Mouse (Mus musculus): ENCODE measurements around the gene Stpg3. TPM values are rescaled to one million over a fixed set of nuclear protein-coding genes. Genes with fewer than 3 reads are reported as not detected.

Stpg3 gene
- polyA plus RNA-seq, 1 experiment from 2014 or later, result not detected

DNA sequence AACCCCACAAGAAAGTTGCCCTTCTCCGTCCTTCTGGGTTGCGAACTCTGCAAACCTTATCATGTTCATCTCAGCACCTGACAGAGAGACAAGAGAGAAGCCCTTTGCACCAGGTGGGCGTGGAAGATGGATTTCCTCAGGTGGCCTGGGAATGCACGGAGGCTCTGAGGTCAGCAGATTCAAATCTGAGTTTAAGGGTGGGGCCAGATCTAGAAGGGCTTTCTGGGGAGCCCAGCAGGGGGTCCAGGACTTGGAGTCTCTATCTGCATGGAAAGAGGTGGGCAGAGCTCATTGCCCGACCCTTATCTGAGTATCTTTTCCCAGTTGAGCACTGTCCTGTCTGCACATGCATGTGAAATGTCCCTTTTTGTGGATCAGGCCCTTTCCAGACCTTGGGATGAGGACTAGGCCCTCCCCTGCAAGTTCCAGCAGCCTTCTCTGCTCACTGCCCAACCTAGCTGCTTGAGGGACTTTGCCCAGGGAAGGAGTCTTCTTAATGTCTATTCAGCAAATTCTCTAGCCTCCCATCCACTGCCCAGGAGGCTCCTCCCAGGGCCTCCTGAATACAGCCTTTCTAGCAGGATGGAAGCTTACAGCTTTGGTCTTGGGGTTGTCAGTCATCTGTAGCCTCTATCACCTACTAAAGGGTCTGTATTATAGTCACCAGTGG is 20.2 kb upstream of the Stpg3 start:
- ATAC-seq (ENCODE audit: low FRiP score), result no peak
- WGBS, result 77% methylated on average over 5 of the region's 5 CpGs
- Histone ChIP-seq H3K27ac (replicated peaks) (no peak overlapping the region), H3K4me3 (replicated peaks) (no peak overlapping the region), H3K9ac (replicated peaks) (no peak overlapping the region), H3K4me1 (no peaks in the 10 kb centered on the region), H3K9me3 (replicated peaks) (no peaks in the 10 kb centered on the region), H3K4me2 (no peak overlapping the region), H3K27me3 (replicated peaks) (peaks cover 10% of the 10 kb centered on the region; the same call in 1 of the 2 replicates), H3K36me3 (no peaks in the 10 kb centered on the region)

DNA sequence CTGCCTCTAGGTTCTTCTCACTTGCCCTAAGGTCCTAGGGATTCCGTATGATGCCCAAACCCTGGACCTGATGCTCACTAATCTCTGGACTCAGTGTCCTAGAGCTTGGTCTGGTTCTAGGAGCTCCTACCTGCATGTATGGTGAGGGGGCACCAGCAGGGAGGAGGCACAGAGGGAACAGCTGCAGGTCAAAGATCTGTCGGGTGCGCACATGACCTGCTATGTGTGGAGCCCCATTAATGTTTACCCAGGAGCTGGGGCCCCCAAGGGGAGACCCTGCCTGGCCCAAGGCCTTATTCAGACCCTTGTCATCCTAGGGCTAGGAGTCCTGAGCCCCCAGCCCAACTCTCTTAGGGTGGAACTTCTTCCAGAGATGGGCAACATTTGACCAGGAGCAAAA is 19.6 kb upstream of the Stpg3 start, which contains the start of gene Slc34a3:
Gene Slc34a3 (minus strand): TSS at position 315 of the 400 bp plus-strand sequence.
- no peak within 1 kb of the TSS for H3K27ac ChIP-seq (replicated peaks)
- no peak for ATAC-seq (ENCODE audit: low FRiP score)
- no peaks in the 10 kb centered on the region for H3K9me3 ChIP-seq (replicated peaks)
- H3K4me3 ChIP-seq (replicated peaks), result no peak within 1 kb of the TSS
- no peaks in the 10 kb centered on the region for H3K36me3 ChIP-seq
- peaks cover 10% of the 10 kb centered on the region; the same call in 1 of the 2 replicates for H3K27me3 ChIP-seq (replicated peaks)
- WGBS, result 85% methylated on average over 3 of the region's 3 CpGs
- H3K4me1 ChIP-seq, result peaks cover 3% of the 10 kb centered on the region
- no peak within 1 kb of the TSS for H3K4me2 ChIP-seq
- no peak within 1 kb of the TSS for H3K9ac ChIP-seq (replicated peaks)

DNA sequence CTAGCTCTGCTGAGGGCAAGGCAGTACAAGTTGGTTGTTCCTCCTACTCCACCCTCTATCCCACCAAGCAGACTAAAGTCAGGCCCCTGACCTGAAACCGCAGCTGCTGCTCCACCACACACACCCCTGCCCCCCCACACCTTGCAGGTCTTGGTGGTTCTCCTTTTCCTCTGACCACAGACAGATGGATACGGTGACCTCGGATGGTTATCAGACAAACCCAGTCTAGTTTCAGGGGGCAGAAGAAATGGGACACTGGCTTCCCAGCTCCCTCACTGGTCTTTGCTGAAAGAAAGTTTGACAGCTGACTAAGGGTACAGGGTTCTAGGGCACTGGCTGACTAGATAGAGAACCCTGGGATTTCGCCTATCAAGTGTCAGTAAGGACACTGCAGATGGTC is 19.0 kb upstream of the Stpg3 start:
- WGBS, result 88% methylated on average over 4 of the region's 4 CpGs

DNA sequence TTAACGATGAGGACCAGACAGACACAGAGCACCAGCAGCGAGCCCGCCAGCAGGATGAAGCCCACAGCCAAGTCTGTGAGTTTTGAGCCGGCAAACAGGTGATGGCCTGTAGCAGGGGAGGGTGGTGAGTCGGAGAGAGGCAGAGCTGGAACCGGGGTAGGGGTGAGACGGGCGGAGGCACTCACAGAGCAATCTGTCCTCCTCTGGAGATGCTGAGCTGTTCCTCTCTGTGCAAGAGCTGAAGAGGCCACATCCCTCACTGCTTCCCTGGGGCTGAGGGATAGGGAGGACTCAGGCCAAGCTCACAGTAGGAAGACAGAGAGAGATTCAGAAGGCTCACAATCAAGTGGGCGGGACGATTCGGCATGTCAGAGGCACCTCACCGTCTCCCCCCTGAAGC is 16.6 kb upstream of the Stpg3 start:
- H3K27ac ChIP-seq (replicated peaks), result no peak overlapping the region
- peaks cover 14% of the 10 kb centered on the region for H3K4me1 ChIP-seq
- no peak overlapping the region for H3K9ac ChIP-seq (replicated peaks)
- no peaks in the 10 kb centered on the region for H3K36me3 ChIP-seq
- H3K4me3 ChIP-seq (replicated peaks), result no peak overlapping the region
- H3K9me3 ChIP-seq (replicated peaks), result no peaks in the 10 kb centered on the region
- 68% methylated on average over 12 of the region's 12 CpGs for WGBS
- H3K27me3 ChIP-seq (replicated peaks), result peaks cover 6% of the 10 kb centered on the region; the same call in 1 of the 2 replicates
- no peak overlapping the region for H3K4me2 ChIP-seq
- ATAC-seq (ENCODE audit: low FRiP score), result no peak

More for the DNA sequence above, 19.0 kb upstream of the Stpg3 start:
- no peak overlapping the region for H3K4me3 ChIP-seq (replicated peaks)
- no peaks in the 10 kb centered on the region for H3K9me3 ChIP-seq (replicated peaks)
- no peak for ATAC-seq (ENCODE audit: low FRiP score)
- no peaks in the 10 kb centered on the region for H3K36me3 ChIP-seq
- peaks cover 9% of the 10 kb centered on the region for H3K4me1 ChIP-seq
- no peak overlapping the region for H3K4me2 ChIP-seq
- peaks cover 10% of the 10 kb centered on the region; the same call in 1 of the 2 replicates for H3K27me3 ChIP-seq (replicated peaks)
- H3K27ac ChIP-seq (replicated peaks), result no peak overlapping the region
- H3K9ac ChIP-seq (replicated peaks), result no peak overlapping the region

DNA sequence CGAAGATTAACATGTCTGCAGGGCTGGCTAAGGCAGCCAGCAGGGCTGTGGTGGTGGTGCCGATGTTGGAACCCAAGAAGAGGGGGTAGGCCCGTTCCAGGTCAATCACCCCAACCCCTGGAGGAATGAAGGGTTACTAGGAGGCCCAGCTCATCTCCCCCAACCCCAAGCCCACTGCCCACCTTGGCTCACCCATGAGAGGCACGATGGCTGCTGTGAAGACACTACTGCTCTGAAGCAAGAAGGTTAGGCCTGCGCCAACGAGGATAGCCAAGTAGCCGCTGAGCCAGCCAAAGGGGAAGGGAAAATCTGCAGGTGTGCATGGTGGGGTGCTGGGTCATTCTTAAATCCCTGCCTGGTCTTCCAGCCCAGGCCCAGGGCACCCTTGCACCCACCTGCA is 16.1 kb upstream of the Stpg3 start:
- WGBS, result 87% methylated on average over 7 of the region's 7 CpGs
- Histone ChIP-seq H3K4me1 (peaks cover 18% of the 10 kb centered on the region), H3K4me2 (no peak overlapping the region), H3K27ac (replicated peaks) (no peak overlapping the region), H3K9me3 (replicated peaks) (no peaks in the 10 kb centered on the region), H3K36me3 (no peaks in the 10 kb centered on the region), H3K4me3 (replicated peaks) (no peak overlapping the region), H3K27me3 (replicated peaks) (0 out of 2 replicates have a peak, but pooled peaks cover 6% of the 10 kb centered on the region), H3K9ac (replicated peaks) (no peak overlapping the region)
- ATAC-seq (ENCODE audit: low FRiP score), result no peak

DNA sequence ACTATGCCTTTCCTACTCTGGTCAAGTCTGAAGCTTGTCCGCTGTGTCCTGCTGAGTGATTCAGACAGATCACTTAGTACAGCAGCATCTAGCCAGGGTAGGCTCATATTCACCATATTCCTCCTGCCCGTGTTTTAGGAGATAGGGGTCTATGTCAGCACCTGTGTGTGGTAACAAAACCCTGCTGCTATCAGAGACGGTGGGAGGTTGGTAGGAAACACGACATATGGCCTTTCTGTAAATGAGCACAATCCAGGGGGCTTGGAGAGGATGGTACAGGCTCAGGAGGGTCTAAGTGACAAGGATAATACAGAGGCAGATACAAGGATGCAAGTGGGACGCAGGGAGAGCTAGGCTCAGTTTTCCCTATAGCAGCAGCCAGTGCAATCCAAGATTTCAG is 15.1 kb upstream of the Stpg3 start:
- H3K9ac ChIP-seq (replicated peaks), result no peak overlapping the region
- H3K4me2 ChIP-seq, result no peak overlapping the region
- 0 out of 2 replicates have a peak, but pooled peaks cover 3% of the 10 kb centered on the region for H3K27me3 ChIP-seq (replicated peaks)
- no peaks in the 10 kb centered on the region for H3K9me3 ChIP-seq (replicated peaks)
- no peak overlapping the region for H3K27ac ChIP-seq (replicated peaks)
- no peaks in the 10 kb centered on the region for H3K36me3 ChIP-seq
- 82% methylated on average over 5 of the region's 5 CpGs for WGBS
- ATAC-seq (ENCODE audit: low FRiP score), result no peak
- H3K4me1 ChIP-seq, result peaks cover 22% of the 10 kb centered on the region
- no peak overlapping the region for H3K4me3 ChIP-seq (replicated peaks)

DNA sequence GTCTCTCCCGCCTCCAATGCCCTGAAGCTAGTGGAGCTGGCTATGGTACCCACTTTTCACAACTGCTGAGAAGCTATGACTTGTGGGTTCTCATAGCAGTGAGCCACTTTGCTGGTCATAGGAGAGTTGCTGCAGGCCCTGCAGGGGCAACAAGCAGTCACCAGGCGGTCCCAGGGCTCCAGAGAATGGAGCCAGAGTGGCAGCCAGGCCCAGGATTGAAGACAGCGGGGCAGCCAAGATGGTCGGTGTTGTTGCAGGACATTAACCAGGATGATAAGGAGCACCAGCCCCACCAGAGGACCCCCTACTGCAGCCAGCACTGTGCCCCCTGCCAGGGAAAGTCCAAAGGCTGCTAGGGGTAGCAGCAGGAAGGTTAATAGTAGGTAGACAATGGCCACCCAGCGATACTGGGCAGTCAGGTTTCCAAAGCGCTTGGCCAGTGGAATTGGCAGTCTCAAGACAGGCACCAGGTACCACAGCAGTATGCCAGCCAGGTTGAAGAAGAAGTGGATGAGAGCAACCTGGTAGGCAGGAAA is 14.6 kb upstream of the Stpg3 start:
- Histone ChIP-seq H3K27me3 (replicated peaks) (0 out of 2 replicates have a peak, but pooled peaks cover 3% of the 10 kb centered on the region), H3K9me3 (replicated peaks) (no peaks in the 10 kb centered on the region), H3K4me2 (peak overlapping the region; percentile 49), H3K9ac (replicated peaks) (no peak overlapping the region), H3K27ac (replicated peaks) (no peak overlapping the region), H3K4me1 (peaks cover 22% of the 10 kb centered on the region), H3K36me3 (no peaks in the 10 kb centered on the region), H3K4me3 (replicated peaks) (no peak overlapping the region)
- no peak for ATAC-seq (ENCODE audit: low FRiP score)
- 75% methylated on average over 6 of the region's 6 CpGs for WGBS

DNA sequence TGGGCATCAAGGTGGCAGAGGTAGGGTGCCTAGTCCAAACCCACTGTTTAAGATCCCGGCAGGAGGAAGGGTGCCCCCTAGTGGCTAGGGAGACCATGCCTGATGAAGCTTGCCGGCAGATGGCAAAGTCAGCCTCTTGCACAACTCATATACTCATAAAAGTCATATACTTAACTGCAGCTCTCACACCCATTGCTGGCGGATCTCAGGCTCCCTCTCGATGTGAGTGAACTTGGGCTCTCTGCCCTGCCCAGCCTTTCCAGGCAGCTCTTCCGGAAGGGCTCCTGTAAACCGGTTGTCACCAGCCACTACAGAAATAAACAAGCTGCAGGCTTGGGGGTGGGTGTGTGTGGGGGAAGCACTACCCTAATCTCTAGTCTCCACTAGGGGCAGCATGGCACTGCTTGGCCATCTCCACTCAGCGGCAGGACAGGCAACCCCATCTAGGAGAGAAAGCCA is 14.0 kb upstream of the Stpg3 start:
- 0 out of 2 replicates have a peak, but pooled peaks cover 3% of the 10 kb centered on the region for H3K27me3 ChIP-seq (replicated peaks)
- H3K27ac ChIP-seq (replicated peaks), result peak overlapping the region; percentile 77
- peak overlapping the region; percentile 20 for H3K4me3 ChIP-seq (replicated peaks)
- H3K4me1 ChIP-seq, result peaks cover 28% of the 10 kb centered on the region
- H3K9me3 ChIP-seq (replicated peaks), result no peaks in the 10 kb centered on the region
- H3K9ac ChIP-seq (replicated peaks), result no peak overlapping the region
- no peak for ATAC-seq (ENCODE audit: low FRiP score)
- H3K4me2 ChIP-seq, result peak overlapping the region; percentile 49
- 2% methylated on average over 7 of the region's 7 CpGs for WGBS
- no peaks in the 10 kb centered on the region for H3K36me3 ChIP-seq

DNA sequence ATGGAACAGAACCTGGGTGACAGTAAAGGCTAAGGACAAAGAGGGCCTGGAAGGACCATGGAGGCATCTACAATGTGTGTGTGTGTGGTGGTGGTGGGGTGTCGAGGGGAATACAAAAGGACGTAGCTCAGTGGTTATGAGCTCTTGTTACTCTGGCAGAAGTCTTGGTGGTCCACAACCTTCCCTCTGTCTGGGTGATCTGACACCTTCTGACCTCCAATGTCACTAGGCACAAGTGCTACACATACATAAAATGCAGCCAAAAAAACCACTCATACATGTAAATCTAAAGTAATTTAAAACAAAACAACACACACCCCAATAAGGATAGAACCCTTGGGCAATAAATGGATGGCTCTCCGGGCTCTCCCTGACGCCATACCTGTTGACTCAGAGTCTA is 13.0 kb upstream of the Stpg3 start:
- Histone ChIP-seq H3K9ac (replicated peaks) (no peak overlapping the region), H3K27me3 (replicated peaks) (0 out of 2 replicates have a peak, but pooled peaks cover 3% of the 10 kb centered on the region), H3K9me3 (replicated peaks) (no peaks in the 10 kb centered on the region), H3K36me3 (no peaks in the 10 kb centered on the region), H3K4me1 (peaks cover 32% of the 10 kb centered on the region), H3K4me2 (no peak overlapping the region), H3K4me3 (replicated peaks) (no peak overlapping the region), H3K27ac (replicated peaks) (no peak overlapping the region)
- 91% methylated on average over 4 of the region's 4 CpGs for WGBS
- ATAC-seq (ENCODE audit: low FRiP score), result no peak

DNA sequence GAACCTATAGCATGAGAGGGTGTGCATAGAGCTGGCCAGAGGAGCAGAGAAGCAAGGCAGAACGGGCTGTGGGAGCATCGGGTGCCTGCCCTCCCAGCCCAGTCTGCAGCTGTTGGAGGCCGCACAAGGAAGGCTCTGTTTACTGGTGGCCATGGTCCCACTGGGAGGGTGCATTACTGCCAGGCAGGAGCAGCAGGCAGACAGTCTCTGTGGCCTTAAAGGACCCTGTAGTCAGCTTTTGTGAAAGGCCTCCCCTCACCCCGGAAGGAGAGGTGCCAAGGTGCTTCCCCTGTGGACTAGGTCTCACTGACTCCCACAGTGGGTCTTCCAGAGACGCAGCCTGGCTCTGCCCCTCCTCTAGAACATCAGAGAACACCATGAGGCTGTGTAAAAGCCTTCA is 12.4 kb upstream of the Stpg3 start:
- Histone ChIP-seq H3K36me3 (peaks cover 1% of the 10 kb centered on the region; the same call in 1 of the 2 replicates), H3K4me3 (replicated peaks) (no peak overlapping the region), H3K9me3 (replicated peaks) (no peaks in the 10 kb centered on the region), H3K4me1 (peaks cover 32% of the 10 kb centered on the region), H3K4me2 (no peak overlapping the region), H3K9ac (replicated peaks) (no peak overlapping the region), H3K27me3 (replicated peaks) (0 out of 2 replicates have a peak, but pooled peaks cover 3% of the 10 kb centered on the region), H3K27ac (replicated peaks) (no peak overlapping the region)
- no peak for ATAC-seq (ENCODE audit: low FRiP score)
- WGBS, result 88% methylated on average over 5 of the region's 5 CpGs

DNA sequence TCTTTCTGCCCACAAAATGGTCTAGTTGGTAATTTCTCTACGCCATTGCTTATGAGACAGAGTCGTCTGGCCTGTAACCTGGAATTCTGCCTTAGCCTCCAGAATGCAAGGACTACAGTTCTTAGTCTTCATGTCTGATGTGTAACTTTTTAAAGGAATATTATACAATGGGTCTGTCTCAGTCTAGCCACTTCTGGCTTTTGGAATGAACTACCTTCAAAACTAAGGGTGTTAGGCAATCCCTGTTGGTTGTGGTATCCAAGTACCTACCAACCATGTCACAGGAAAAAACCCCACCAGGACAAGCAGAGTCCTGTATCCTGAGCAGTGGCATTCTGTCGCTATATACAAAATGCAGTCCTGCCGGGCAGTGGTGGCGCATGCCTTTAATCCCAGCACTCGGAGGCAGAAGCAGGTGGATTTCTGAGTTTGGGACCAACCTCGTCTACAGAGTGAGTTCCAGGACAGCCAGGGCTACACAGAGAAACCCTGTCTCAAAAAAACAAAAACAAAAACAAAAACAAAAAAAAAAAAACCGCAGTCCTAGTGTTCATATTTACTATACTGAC is 11.5 kb upstream of the Stpg3 start:
- 72% methylated on average over 8 of the region's 8 CpGs for WGBS
- Histone ChIP-seq H3K4me1 (peaks cover 32% of the 10 kb centered on the region), H3K9ac (replicated peaks) (peak overlapping the region; percentile 63; the same call in 1 of the 2 replicates), H3K9me3 (replicated peaks) (no peaks in the 10 kb centered on the region), H3K4me2 (peak overlapping the region; percentile 61; the same call in 1 of the 2 replicates), H3K4me3 (replicated peaks) (peak overlapping the region; percentile 92; the same call in 1 of the 2 replicates), H3K36me3 (peaks cover 5% of the 10 kb centered on the region; the same call in 1 of the 2 replicates), H3K27ac (replicated peaks) (peak overlapping the region; percentile 99), H3K27me3 (replicated peaks) (no peaks in the 10 kb centered on the region)
- no peak for ATAC-seq (ENCODE audit: low FRiP score)
